In the genomic region with DNA sequence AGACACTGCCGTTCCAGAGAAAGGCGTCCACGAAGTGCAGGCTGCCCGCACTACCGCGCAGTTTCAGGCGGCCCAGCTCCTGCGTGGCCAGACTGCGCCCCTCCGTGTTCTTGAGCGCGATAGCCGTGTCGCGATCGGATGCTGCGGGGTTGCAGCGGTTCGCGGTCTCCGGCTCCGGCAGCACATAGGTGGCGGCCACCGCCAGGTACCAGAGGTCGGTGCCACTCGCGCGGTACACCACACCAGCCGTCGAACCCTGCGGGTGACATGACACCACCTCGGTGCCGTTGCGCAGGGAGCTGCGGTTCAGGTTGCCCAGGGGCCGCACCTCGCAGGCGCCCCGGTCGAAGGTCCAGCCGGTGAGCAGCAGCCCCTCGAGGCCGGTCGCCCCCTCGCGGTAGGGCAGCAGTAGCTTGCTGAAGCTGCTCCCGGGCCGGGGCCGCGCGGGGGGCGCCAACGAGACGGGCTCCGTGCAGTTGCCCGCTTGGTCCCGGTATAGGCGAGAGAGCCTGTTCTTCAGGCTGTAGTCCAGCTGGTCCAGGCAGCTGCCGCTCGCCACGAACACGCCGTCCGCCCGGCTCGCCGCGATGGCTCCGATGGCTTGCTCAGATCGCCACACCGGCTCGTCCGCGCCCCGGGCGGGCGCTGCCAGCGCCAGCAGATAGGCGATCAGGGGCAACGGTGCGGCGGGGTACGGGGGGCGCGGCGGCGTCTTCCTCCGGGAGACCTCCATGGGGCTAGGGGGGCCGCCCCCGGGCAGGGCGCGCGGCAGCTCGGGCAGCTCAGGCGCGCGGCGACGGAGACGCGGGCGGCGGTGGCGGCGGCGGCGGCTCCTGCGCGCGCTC, we compare ENCODE assay signal across 8 mouse cellular contexts. TPM values are rescaled to one million over a fixed set of nuclear protein-coding genes. Genes with fewer than 3 reads are reported as not detected.
DNase-seq lines count a peak whose midpoint lies in the region; ATAC-seq and TF ChIP-seq lines count a peak whose summit lies in the region.

No protein-coding gene starts in this region.

- WGBS in forebrain, embryonic 15.5 days: under 1% methylated on average over 89 of the region's 110 CpGs

- TF ChIP-seq POLR2A in brain, embryonic 14.5 days (IDR thresholded peaks at IDR 0.05; ENCODE audit: borderline replicate concordance, extremely low read depth, insufficient read depth, insufficient read length, poor library complexity, severe bottlenecking): peak; percentile 20; the same call in 1 of the 2 replicates

- peak overlapping the region; percentile 83 for H3K4me3 ChIP-seq in forebrain, embryonic 15.5 days

- H3K4me2 ChIP-seq in forebrain, embryonic 15.5 days (replicated peaks): peak overlapping the region; percentile 87

- peak; percentile 49 for ATAC-seq in forebrain, embryonic 15.5 days (replicated peaks)
- peak; percentile 24 for ATAC-seq in megakaryocyte, adult 5-6 weeks (ENCODE audit: poor library complexity, severe bottlenecking)

- peak overlapping the region; percentile 95 for H3K9ac ChIP-seq in forebrain, embryonic 15.5 days (replicated peaks)

- no peaks in the 10 kb centered on the region for H3K36me3 ChIP-seq in forebrain, embryonic 15.5 days

- peak; percentile 55 for TF ChIP-seq CTCF in brain, embryonic 14.5 days (IDR thresholded peaks at IDR 0.05; ENCODE audit: borderline replicate concordance, extremely low read depth, insufficient read depth, insufficient read length)

- H3K9me3 ChIP-seq in forebrain, embryonic 15.5 days: no peaks in the 10 kb centered on the region

- peak overlapping the region; percentile 97 for H3K27ac ChIP-seq in forebrain, embryonic 15.5 days (replicated peaks)

- no peaks in the 10 kb centered on the region for H3K27me3 ChIP-seq in forebrain, embryonic 15.5 days

- DNase-seq in ES-CJ7 (ENCODE audit: low read depth, low spot score): peak; percentile 39
- peak; percentile 84 for DNase-seq in brain, embryonic 14.5 days (ENCODE audit: low read depth)
- DNase-seq in heart, postnatal 4 days: peak; percentile 72
- DNase-seq in left cerebral cortex, adult 8-10 months (ENCODE audit: low spot score in 2 of 2): peak; percentile 44 to 54
- peak; percentile 64 to 69 for DNase-seq in right cerebral cortex, adult 2 months (ENCODE audit: low spot score in 2 of 2)
- peak; percentile 23 for DNase-seq in urinary bladder, postnatal 25 days (ENCODE audit: low spot score)

- H3K4me1 ChIP-seq in forebrain, embryonic 15.5 days: peaks cover 53% of the 10 kb centered on the region

RNA-seq across cellular contexts. Expression of gene Plxnc1, which starts 0.6 kb away (rescaled TPM):
- polyA plus RNA-seq in brain, embryonic 14.5 days (2012; rRNA removed): 22.5 and 31.1 TPM in 2 replicates
- 11.2 and 11.9 TPM in 2 replicates for polyA plus RNA-seq in forebrain, embryonic 15.5 days (2015; fragmentation: Nextera tagmentation; extraction: Ambion mirVana)
- 1 to 10 TPM; 6.2 to 6.9 TPM for total RNA-seq in heart, postnatal 4 days (2021)
- total RNA-seq in left cerebral cortex, adult 8-10 months (2022): 10 to 100 TPM; 32.6 to 44.3 (median 38.4) TPM
- total RNA-seq in megakaryocyte, adult 5-6 weeks (2015): 38.6 and 47.9 TPM in 2 replicates
- total RNA-seq in megakaryocyte, adult 5-6 weeks (2017): 29.9 and 33.5 TPM in 2 replicates

Comparison
In these comparisons a context has a peak if more than half of its experiments do, and no peak if none do; other contexts are left out.
1. Peak in every context shown above with its lines: DNase-seq, ATAC-seq, H3K4me3 ChIP-seq and H3K27ac ChIP-seq.
2. DNase-seq: peak in every context shown above with its lines; median percentile 84 in brain, embryonic 14.5 days; 72 in heart, postnatal 4 days; 66 in right cerebral cortex, adult 2 months; 49 in left cerebral cortex, adult 8-10 months; 39 in ES-CJ7; 23 in urinary bladder, postnatal 25 days.